Mouse (Mus musculus) small intestine, adult 2 months (tissue): ENCODE measurements around the gene Olfr959.

Source experiments
- CTCF ChIP-seq: fragments of 200-500 bp; IDR thresholded peaks from 2 replicates; pipeline ENCODE4 v1.5.1; 2012; ENCODE audit warnings: low read depth, mild to moderate bottlenecking, control low read depth, inconsistent platforms, low read length, moderate library complexity, mixed read lengths; ENCODE audit not compliant: insufficient replicate concordance, insufficient read length; ENCODE audit errors: extremely low read depth
- POLR2A ChIP-seq: fragments of 200-500 bp; IDR thresholded peaks from 2 replicates; pipeline ENCODE4 v1.6.1; 2012; ENCODE audit warnings: low read depth, mild to moderate bottlenecking, control low read depth, inconsistent platforms, low read length, moderate library complexity

DNA sequence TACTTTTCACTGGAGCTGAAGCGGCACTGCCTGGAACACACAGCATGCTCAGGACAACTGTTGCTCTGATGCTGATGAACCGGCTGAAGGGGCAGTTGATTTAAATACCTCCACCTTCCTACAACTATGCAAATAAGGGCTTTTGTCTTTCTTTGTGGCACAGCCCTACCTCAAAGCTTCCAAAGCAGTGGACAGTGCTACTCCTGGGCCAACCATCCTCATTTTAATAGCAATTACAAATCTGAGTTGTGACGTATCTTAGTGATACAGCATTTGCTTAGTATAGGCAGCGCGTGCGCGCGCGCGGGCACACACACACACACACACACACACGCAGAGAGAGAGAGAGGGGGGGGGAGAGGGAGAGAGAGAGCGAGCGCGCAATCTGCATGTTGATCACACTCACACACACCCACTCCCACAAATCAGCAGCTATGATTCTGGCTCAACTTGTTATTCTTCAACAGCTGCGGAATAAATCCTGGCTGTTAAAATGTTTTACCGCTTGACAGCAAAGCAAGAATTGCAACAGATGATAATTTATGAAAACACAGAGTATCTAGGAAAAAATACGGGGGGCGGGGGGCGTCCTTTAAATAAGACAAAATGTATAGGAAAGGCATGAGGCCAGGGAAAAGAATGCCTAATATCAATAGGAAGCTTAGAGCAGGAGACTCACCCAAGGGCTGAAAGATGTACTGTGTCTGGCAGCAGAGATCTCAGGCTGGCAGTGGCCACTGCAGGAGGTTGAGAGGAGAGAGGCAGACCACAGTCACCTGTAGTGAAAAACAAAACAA lies 27.4 kb upstream of the Olfr959 start:
- TF ChIP-seq CTCF = no peak
- TF ChIP-seq POLR2A = no peak
